Mouse (Mus musculus): ENCODE data around the gene Ino80.
"Not testable (repeated sequence)": the region's sequence is repeated elsewhere in the genome, so short reads cannot be mapped to it uniquely, and the experiment has no call there.

Ino80 gene

GRCm38 (mm10) chr2:119477571-119478396 is at the start of gene Ino80:
Gene Ino80 (minus strand): TSS chr2:119477687.
- peak; percentile 98 for DNase-seq (ENCODE audit: extremely low read depth, low read depth)

GRCm38 (mm10) chr2:119525422-119525821 is 47.9 kb upstream of the Ino80 start:
- DNase-seq (ENCODE audit: extremely low read depth, low read depth) = no peak

GRCm38 (mm10) chr2:119523836-119524235 is 46.3 kb upstream of the Ino80 start:
- no peak for DNase-seq (ENCODE audit: extremely low read depth, low read depth)

- no peak for DNase-seq (ENCODE audit: extremely low read depth, low read depth)
Measured at GRCm38 (mm10) chr2:119520550-119520949, 43.1 kb upstream of the Ino80 start.

GRCm38 (mm10) chr2:119516811-119517210 is 39.3 kb upstream of the Ino80 start:
- no peak for DNase-seq (ENCODE audit: extremely low read depth, low read depth)

- DNase-seq (ENCODE audit: extremely low read depth, low read depth) = no peak
Measured at GRCm38 (mm10) chr2:119514026-119514522, 36.6 kb upstream of the Ino80 start.

- DNase-seq (ENCODE audit: extremely low read depth, low read depth) = peak; percentile 33
Measured at GRCm38 (mm10) chr2:119512292-119512691, 34.8 kb upstream of the Ino80 start.

- no peak for DNase-seq (ENCODE audit: extremely low read depth, low read depth)
Measured at GRCm38 (mm10) chr2:119510856-119511255, 33.4 kb upstream of the Ino80 start.

- not testable (repeated sequence) for DNase-seq (ENCODE audit: extremely low read depth, low read depth)
Measured at GRCm38 (mm10) chr2:119508518-119508917, 31.0 kb upstream of the Ino80 start.

GRCm38 (mm10) chr2:119507108-119507507 is 29.6 kb upstream of the Ino80 start:
- DNase-seq (ENCODE audit: extremely low read depth, low read depth) = no peak

GRCm38 (mm10) chr2:119500965-119501652 is 23.6 kb upstream of the Ino80 start:
- DNase-seq (ENCODE audit: extremely low read depth, low read depth) = no peak

- no peak for DNase-seq (ENCODE audit: extremely low read depth, low read depth)
Measured at GRCm38 (mm10) chr2:119498859-119499258, 21.4 kb upstream of the Ino80 start.

GRCm38 (mm10) chr2:119496082-119496481 is 18.6 kb upstream of the Ino80 start:
- DNase-seq (ENCODE audit: extremely low read depth, low read depth) = no peak

GRCm38 (mm10) chr2:119491953-119492352 is 14.5 kb upstream of the Ino80 start:
- DNase-seq (ENCODE audit: extremely low read depth, low read depth) = no peak

- no peak for DNase-seq (ENCODE audit: extremely low read depth, low read depth)
Measured at GRCm38 (mm10) chr2:119486488-119486887, 9.0 kb upstream of the Ino80 start.

- no peak for DNase-seq (ENCODE audit: extremely low read depth, low read depth)
Measured at GRCm38 (mm10) chr2:119482307-119482706, 4.8 kb upstream of the Ino80 start.

- DNase-seq (ENCODE audit: extremely low read depth, low read depth) = no peak
Measured at GRCm38 (mm10) chr2:119478397-119478749, 886 bp upstream of the Ino80 start.

GRCm38 (mm10) chr2:119476621-119477391 is 681 bp downstream of the Ino80 start:
- DNase-seq (ENCODE audit: extremely low read depth, low read depth) = peak; percentile 72

- no peak for DNase-seq (ENCODE audit: extremely low read depth, low read depth)
Measured at GRCm38 (mm10) chr2:119476166-119476565, 1.3 kb downstream of the Ino80 start.

- no peak for DNase-seq (ENCODE audit: extremely low read depth, low read depth)
Measured at GRCm38 (mm10) chr2:119463945-119464344, 13.5 kb downstream of the Ino80 start.

- no peak for DNase-seq (ENCODE audit: extremely low read depth, low read depth)
Measured at GRCm38 (mm10) chr2:119463114-119463775, 14.2 kb downstream of the Ino80 start.

All from MEL-GATA-1-ER (cell line).